Mouse (Mus musculus) adrenal gland, postnatal 14 days (tissue): ENCODE measurements around the gene Zic1. TPM values are rescaled to one million over a fixed set of nuclear protein-coding genes. Genes with fewer than 3 reads are reported as not detected.

ENCODE experiments used
- DNase-seq: peaks from one replicate; pipeline ENCODE4 v3.0.0; 2021; ENCODE audit warnings: mixed read lengths
- total RNA-seq: library from RNA; stranded (reverse); gene quantifications from 2 replicates; pipeline ENCODE4 v1.2.3, GENCODE M21; 2021

The Zic1 gene
- total RNA-seq, 1 experiment from 2014 or later: not detected

- no peak for DNase-seq
These were observed 1.6 kb upstream of the Zic1 start for GRCm38 (mm10) chr9:91366999-91367811.

- DNase-seq: no peak
These were observed 802 bp upstream of the Zic1 start for GRCm38 (mm10) chr9:91366226-91366998.

DNA sequence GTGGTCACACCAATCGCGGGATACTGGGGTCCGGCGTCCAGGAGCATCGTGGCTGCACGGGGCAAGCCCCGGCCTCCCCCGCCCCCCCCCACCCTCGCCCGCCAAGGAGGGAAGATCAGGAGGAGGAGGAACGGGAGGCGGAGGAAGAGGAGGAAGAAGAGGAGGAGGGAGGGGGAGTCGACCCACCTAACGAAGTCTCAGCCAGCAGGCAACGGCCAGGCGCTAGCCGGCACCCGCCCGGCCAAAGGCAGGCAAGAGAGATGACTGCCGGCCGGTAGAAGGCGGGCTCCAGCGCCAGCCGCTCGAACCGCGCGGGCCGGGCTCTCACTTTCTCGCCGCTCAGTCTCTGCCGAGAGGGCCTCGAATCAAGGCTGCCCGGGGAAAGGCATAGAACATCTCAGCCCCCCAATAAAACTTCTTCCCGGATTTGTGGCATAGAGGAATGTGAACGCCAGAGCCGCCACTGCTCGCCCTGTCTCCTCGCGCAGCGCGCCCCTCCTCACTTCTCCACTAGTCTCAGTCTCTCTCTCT lies 574 bp downstream of the Zic1 start:
- no peak for DNase-seq

- no peak for DNase-seq
These were observed 1.3 kb downstream of the Zic1 start for GRCm38 (mm10) chr9:91364127-91364970.

GRCm38 (mm10) chr9:91363814-91364126 lies 1.8 kb downstream of the Zic1 start:
- no peak for DNase-seq

GRCm38 (mm10) chr9:91363011-91363730 lies 2.4 kb downstream of the Zic1 start:
- no peak for DNase-seq

DNA sequence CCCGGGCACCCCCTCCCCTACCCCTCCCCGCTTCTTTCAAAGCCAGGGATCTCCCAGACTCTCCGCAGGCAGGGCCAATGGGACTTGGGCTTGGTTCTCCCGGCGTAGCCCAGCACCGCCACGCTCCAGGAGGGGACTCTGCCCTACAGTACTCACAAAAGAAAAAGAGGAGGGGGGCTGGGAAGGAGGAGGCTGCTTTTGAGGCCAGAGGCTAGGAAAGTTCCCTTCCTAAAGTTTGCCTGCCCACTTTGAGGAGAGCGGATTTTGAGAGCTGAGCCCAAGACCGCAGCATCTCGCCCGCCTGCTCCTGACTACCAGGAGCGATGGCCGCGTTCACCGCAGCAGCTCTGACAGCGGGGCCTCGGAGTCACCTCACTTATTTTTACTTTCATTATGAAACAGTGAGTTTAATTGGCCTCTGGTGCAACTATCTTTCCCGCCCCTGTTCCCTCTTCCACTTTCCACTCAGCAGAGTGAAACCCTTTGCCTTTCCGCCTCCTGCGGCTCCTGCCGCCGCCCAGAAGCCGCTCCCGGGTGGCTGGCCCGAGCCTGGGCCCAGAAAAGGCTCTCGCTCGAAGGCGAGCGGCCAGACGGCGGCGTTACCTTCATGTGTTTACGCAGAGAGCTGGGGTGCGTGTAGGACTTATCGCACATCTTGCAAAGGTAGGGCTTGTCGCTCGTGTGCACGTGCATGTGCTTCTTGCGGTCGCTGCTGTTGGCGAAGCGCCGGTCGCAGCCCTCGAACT lies 3.6 kb downstream of the Zic1 start, which contains the start of gene Zic4:
Zic4 (plus strand) TSS at position 558 of the 746 bp plus-strand sequence.
- peak; percentile 29 for DNase-seq

GRCm38 (mm10) chr9:91361033-91361855 lies 4.4 kb downstream of the Zic1 start:
- no peak for DNase-seq

GRCm38 (mm10) chr9:91360151-91361032 lies 5.2 kb downstream of the Zic1 start:
- no peak for DNase-seq

GRCm38 (mm10) chr9:91358851-91359687 lies 6.5 kb downstream of the Zic1 start:
- DNase-seq: no peak

GRCm38 (mm10) chr9:91357321-91357720 lies 8.3 kb downstream of the Zic1 start:
- no peak for DNase-seq

DNA sequence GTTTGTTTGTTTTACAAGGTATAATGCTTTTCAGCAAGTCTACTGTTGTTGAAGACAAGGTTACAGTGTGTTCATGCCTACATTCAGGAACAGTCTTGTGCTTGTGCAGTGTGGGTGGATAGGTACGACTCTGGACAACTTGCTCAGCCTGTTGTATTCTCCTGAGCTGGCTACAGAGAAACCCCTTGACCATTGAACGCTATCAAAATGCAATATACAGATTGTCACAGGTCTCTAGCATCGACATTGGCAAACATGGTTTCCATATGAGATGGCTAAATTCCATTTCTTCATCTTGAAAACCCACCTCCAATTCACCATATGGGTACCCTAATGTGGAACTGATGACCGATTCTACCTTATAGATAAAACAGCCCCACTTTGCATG lies 9.3 kb downstream of the Zic1 start:
- no peak for DNase-seq

DNA sequence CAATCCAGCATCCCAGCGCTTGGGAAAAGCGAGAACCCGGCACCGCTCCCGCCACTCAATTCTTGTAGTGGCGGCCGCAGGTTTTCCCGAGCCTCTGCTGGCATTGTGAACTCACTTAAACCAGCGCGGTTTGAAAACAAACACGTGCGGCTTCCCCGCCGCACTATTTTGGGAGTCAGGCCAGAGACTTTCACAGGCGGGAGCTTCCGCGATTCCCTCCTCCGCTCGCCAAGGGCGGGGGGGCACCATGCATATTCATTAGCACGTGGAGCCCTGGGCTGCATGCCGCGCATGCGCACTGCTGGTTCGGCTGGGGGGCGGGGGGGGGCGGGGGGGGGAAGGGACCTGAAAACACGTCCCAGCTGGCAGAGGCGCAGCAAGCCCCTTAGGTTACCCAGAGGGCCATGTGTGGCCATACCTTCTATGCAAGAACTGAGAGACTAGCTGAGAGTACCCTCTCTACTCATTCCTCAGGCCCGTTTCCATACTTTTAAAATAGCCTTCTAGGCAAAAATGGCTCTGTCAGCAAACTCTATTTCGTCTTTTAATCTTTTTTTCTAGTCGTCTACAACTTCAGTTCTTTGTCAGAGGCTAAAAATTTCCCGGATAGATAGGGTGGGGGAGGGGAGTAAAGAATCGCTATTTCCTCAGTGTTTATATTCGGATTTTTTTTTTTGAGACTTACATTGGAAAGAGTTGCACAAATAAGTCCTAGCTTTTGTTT lies 9.8 kb downstream of the Zic1 start:
- DNase-seq: no peak

DNA sequence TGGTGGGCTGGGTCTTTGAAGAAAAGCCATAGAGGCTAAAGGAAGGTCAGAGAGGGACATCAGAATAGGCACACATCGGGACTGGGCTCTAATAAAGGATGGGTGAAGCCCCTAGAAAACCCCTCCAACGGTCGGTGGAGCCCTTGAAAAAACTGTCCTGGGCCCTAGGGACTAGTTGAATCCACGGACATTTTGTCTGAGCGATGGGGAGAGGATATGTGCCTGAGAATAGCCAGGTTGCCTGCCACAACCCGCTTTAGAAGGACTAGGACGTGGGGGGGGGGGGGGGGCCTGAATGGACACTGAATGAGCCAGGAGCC lies 10.4 kb downstream of the Zic1 start:
- DNase-seq: no peak

DNA sequence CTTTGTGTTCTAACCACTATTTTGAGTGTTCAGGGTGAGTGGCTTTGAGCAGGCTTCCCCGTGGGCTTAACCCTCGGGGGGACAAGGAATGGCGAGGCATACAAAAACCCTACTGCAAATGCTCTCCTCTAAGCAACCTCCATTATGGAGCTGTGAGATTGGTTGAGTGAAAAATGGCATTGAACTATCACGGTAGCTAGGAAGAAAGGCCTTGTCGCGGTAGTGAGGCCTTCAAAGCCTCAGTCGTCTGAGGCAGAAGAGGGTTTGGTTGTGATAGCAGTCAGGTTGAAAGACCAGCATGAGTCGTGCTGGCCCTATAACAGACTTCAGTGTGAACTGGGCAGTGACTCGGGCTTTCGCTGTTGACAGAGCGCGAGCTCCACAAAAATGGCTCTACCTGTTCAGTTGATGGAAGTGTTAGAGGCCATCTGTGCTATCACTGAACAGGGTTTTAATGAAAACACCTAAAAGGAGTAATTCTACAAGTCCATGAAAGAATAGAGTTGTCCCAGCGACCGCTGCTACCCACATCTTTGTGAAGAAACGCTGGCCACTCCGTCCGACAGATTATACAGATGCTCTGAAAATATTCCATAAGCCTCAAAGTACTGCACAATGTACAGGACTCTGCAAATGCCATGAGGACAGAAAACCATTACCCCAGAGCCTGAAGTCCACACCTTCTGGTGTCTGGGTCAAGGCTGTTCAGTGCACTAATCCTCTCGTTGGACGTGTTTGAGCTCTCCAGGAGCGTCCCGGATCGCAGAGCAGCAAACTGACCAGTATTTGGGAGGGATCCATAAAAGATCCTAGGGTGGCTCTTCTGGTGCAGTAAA lies 11.0 kb downstream of the Zic1 start:
- no peak for DNase-seq
